Mouse (Mus musculus) granulocyte monocyte progenitor cell, adult 5-6 weeks (primary cell): Measurements from ENCODE around the gene Itgal. TPM values are rescaled to one million over a fixed set of nuclear protein-coding genes. Genes with fewer than 3 reads are reported as not detected.
"Not testable (repeated sequence)": the region's sequence is repeated elsewhere in the genome, so short reads cannot be mapped to it uniquely, and the experiment has no call there.

Experiments
- ATAC-seq: replicated peaks from 2 replicates; pipeline ENCODE4 v1.8.0; 2016; ENCODE audit warnings: mild to moderate bottlenecking, moderate TSS enrichment, inconsistent platforms; ENCODE audit not compliant: poor library complexity, severe bottlenecking
- total RNA-seq, 2 experiments: library from RNA; stranded (forward) in 1 of 2; stranded (reverse) in 1 of 2; fragments of 200-712, 200-1000 nt in 1 of 2; fragments of >200 nt in 1 of 2; fragmentation: Nextera tagmentation in 1 of 2; gene quantifications; 2 replicates each; pipeline ENCODE4 v1.2.3; 2014 to 2017

Gene Itgal
- total RNA-seq, 2 experiments from 2014 or later = 27.1 to 65.5 TPM

GRCm38 (mm10) chr7:127337636-127338035 lies 41.6 kb downstream of the Itgal start:
- no peak for ATAC-seq

- ATAC-seq = no peak
These were observed 45.3 kb downstream of the Itgal start for GRCm38 (mm10) chr7:127341356-127341755.

GRCm38 (mm10) chr7:127341861-127342260 lies 45.8 kb downstream of the Itgal start:
- not testable (repeated sequence) for ATAC-seq

GRCm38 (mm10) chr7:127342332-127342731 lies 46.3 kb downstream of the Itgal start:
- no peak for ATAC-seq

- no peak for ATAC-seq
These were observed 46.8 kb downstream of the Itgal start for GRCm38 (mm10) chr7:127342888-127343287.

- no peak for ATAC-seq
These were observed 47.4 kb downstream of the Itgal start for GRCm38 (mm10) chr7:127343351-127344019.

- no peak for ATAC-seq
These were observed 48.3 kb downstream of the Itgal start for GRCm38 (mm10) chr7:127344371-127344770.

- ATAC-seq = peak; percentile 31
These were observed 49.0 kb downstream of the Itgal start for GRCm38 (mm10) chr7:127345092-127345491.

GRCm38 (mm10) chr7:127345512-127346325 lies 49.7 kb downstream of the Itgal start, which contains the start of gene Zfp768:
Gene Zfp768, minus strand, starts transcription at chr7:127345589.
- ATAC-seq = peak; percentile 85

- no peak for ATAC-seq
These were observed 50.6 kb downstream of the Itgal start for GRCm38 (mm10) chr7:127346676-127347075.

- peak; percentile 60 for ATAC-seq
These were observed 55.4 kb downstream of the Itgal start for GRCm38 (mm10) chr7:127351230-127352004.

GRCm38 (mm10) chr7:127355796-127356195 lies 59.7 kb downstream of the Itgal start:
- peak; percentile 89 for ATAC-seq

- no peak for ATAC-seq
These were observed 61.8 kb downstream of the Itgal start for GRCm38 (mm10) chr7:127357871-127358270.

GRCm38 (mm10) chr7:127358472-127358871 lies 62.4 kb downstream of the Itgal start:
- ATAC-seq = no peak

- no peak for ATAC-seq
These were observed 64.2 kb downstream of the Itgal start for GRCm38 (mm10) chr7:127360265-127360664.

GRCm38 (mm10) chr7:127361449-127361848 lies 65.4 kb downstream of the Itgal start:
- no peak for ATAC-seq

- ATAC-seq = peak; percentile 65; the same call in 1 of the 2 replicates
These were observed 66.4 kb downstream of the Itgal start for GRCm38 (mm10) chr7:127362418-127362817.

- no peak for ATAC-seq
These were observed 67.4 kb downstream of the Itgal start for GRCm38 (mm10) chr7:127363475-127363921.

- ATAC-seq = no peak
These were observed 68.1 kb downstream of the Itgal start for GRCm38 (mm10) chr7:127364166-127364565.

- no peak for ATAC-seq
These were observed 70.2 kb downstream of the Itgal start for GRCm38 (mm10) chr7:127366249-127366648.

GRCm38 (mm10) chr7:127371213-127371612 lies 75.2 kb downstream of the Itgal start:
- ATAC-seq = no peak
